Mouse (Mus musculus) embryonic fibroblast, embryonic 13.5 days (primary cell): Measurements from ENCODE around the gene 1700066M21Rik.

Experiments used
- CTCF ChIP-seq: IDR thresholded peaks from 2 replicates; pipeline ENCODE4 v1.5.1; 2011; ENCODE audit warnings: mild to moderate bottlenecking, control low read depth, low read length, moderate library complexity, borderline replicate concordance; ENCODE audit not compliant: insufficient read depth
- POLR2A ChIP-seq: IDR thresholded peaks from 2 replicates; pipeline ENCODE4 v1.6.1; 2011; ENCODE audit warnings: low read depth, mild to moderate bottlenecking, control low read depth, low read length, moderate library complexity

- no peak for TF ChIP-seq POLR2A
- no peak for TF ChIP-seq CTCF
Measured at GRCm38 (mm10) chr1:57333550-57334213, 43.7 kb upstream of the 1700066M21Rik start.
